Mouse (Mus musculus): ENCODE data around the gene Stx19. TPM values are rescaled to one million over a fixed set of nuclear protein-coding genes. Genes with fewer than 3 reads are reported as not detected.

Stx19 gene
- polyA plus RNA-seq, 1 experiment from 2014 or later: 0.09 TPM

Small RNA genes within 50 kb of the gene (microRNA-seq; reads per million reads assigned to microRNA genes)
- not detected for gene Gm25986

Other genes with a start within 250 kb of the Stx19 start
- 5.3 and 6.9 TPM in 2 replicates for gene Nsun3, start 27.9 kb upstream of the Stx19 start, polyA plus RNA-seq (2015; fragmentation: Nextera tagmentation; extraction: Ambion mirVana)
- 5.4 and 5.5 TPM in 2 replicates for gene Arl13b, start 32.4 kb downstream of the Stx19 start, polyA plus RNA-seq (2015; fragmentation: Nextera tagmentation; extraction: Ambion mirVana)
- 12.4 and 16.0 TPM in 2 replicates for gene Pros1, start 39.6 kb downstream of the Stx19 start, polyA plus RNA-seq (2015; fragmentation: Nextera tagmentation; extraction: Ambion mirVana)